Mouse (Mus musculus): Measurements from ENCODE around the gene Abo.
"Not testable (repeated sequence)": the region's sequence is repeated elsewhere in the genome, so short reads cannot be mapped to it uniquely, and the experiment has no call there.

The Abo gene

GRCm38 (mm10) chr2:26864879-26865278 lies at the start of gene Abo:
TSS of gene Abo (minus strand) at chr2:26864979.
- no peak for DNase-seq

- DNase-seq, result no peak
These were observed 49.6 kb upstream of the Abo start for GRCm38 (mm10) chr2:26914148-26914941.

GRCm38 (mm10) chr2:26913416-26914147 lies 48.8 kb upstream of the Abo start:
- no peak for DNase-seq

GRCm38 (mm10) chr2:26912253-26912770 lies 47.5 kb upstream of the Abo start:
- no peak for DNase-seq

GRCm38 (mm10) chr2:26910994-26911765 lies 46.4 kb upstream of the Abo start:
- peak in 1 of 2 experiments; percentile 79 for DNase-seq

- peak; percentile 100 for DNase-seq
These were observed 45.6 kb upstream of the Abo start, which contains the start of the genes Med22 and Rpl7a for GRCm38 (mm10) chr2:26910124-26910993. TSS of gene Med22 (minus strand) at chr2:26910677. TSS of gene Rpl7a (plus strand) at chr2:26910764.

GRCm38 (mm10) chr2:26909387-26909784 lies 44.6 kb upstream of the Abo start:
- no peak for DNase-seq

GRCm38 (mm10) chr2:26908710-26909386 lies 44.1 kb upstream of the Abo start:
- no peak for DNase-seq

- peak; percentile 57 to 75 for DNase-seq
These were observed 42.3 kb upstream of the Abo start for GRCm38 (mm10) chr2:26907109-26907508.

- no peak for DNase-seq
These were observed 41.7 kb upstream of the Abo start for GRCm38 (mm10) chr2:26906431-26906830.

GRCm38 (mm10) chr2:26905936-26906335 lies 41.2 kb upstream of the Abo start:
- DNase-seq, result peak in 1 of 2 experiments; percentile 4

GRCm38 (mm10) chr2:26903311-26903710 lies 38.5 kb upstream of the Abo start:
- DNase-seq, result no peak

- peak; percentile 95 to 97 for DNase-seq
These were observed 37.9 kb upstream of the Abo start, which contains the start of gene Surf6 for GRCm38 (mm10) chr2:26902467-26903220. TSS of gene Surf6 (minus strand) at chr2:26902879.

- no peak for DNase-seq
These were observed 37.1 kb upstream of the Abo start for GRCm38 (mm10) chr2:26901834-26902400.

- no peak for DNase-seq
These were observed 36.0 kb upstream of the Abo start for GRCm38 (mm10) chr2:26900731-26901130.

GRCm38 (mm10) chr2:26895898-26896297 lies 31.1 kb upstream of the Abo start:
- DNase-seq, result no peak

GRCm38 (mm10) chr2:26886170-26886569 lies 21.4 kb upstream of the Abo start:
- not testable (repeated sequence) for DNase-seq

- not testable (repeated sequence) for DNase-seq
These were observed 20.8 kb upstream of the Abo start for GRCm38 (mm10) chr2:26885541-26885940.

GRCm38 (mm10) chr2:26878571-26878970 lies 13.8 kb upstream of the Abo start:
- DNase-seq, result no peak

GRCm38 (mm10) chr2:26870666-26871065 lies 5.9 kb upstream of the Abo start:
- no peak for DNase-seq

Measured in lung, postnatal 4 days (tissue).